Mouse (Mus musculus): ENCODE measurements around the gene Sel1l2.

- TF ChIP-seq CTCF (IDR thresholded peaks at IDR 0.05; ENCODE audit: extremely low read depth, insufficient read depth, low read length) (no peak), POLR2A (IDR thresholded peaks at IDR 0.05; ENCODE audit: extremely low read depth, insufficient read depth, low read length) (no peak)
Measured at GRCm38 (mm10) chr2:140359905-140360304, 29.6 kb downstream of the Sel1l2 start.
